Mouse (Mus musculus) embryonic facial prominence, embryonic 14.5 days (tissue): ENCODE data around the gene Coro6. TPM values are rescaled to one million over a fixed set of nuclear protein-coding genes. Genes with fewer than 3 reads are reported as not detected.
A peak's percentile ranks its signal among the peaks of the same experiment; 100 is the strongest.

Experiments used
- ATAC-seq: fragments of 200-750 bp; cut with Nextera tagmentation; 2 replicates; pipeline ENCODE4 v1.8.0; 2017; ENCODE audit warnings: low read depth, moderate number of reproducible peaks, moderate TSS enrichment
- DNase-seq: peaks from one replicate; pipeline ENCODE4 v3.0.0-alpha.2; 2015; ENCODE audit warnings: low spot score
- H3K27ac ChIP-seq: fragments of 300-500 bp; sonication (generic); replicated peaks from 2 replicates; pipeline ENCODE4 v1.5.1; 2014; ENCODE audit warnings: low read depth, mild to moderate bottlenecking, low read length, moderate library complexity
- H3K27me3 ChIP-seq: fragments of 300-500 bp; sonication (generic); replicated peaks from 2 replicates; pipeline ENCODE4 v1.6.1; 2014; ENCODE audit warnings: low read length; ENCODE audit not compliant: control insufficient read depth, insufficient read depth
- H3K36me3 ChIP-seq: fragments of 300-500 bp; sonication (generic); 2 replicates; pipeline ENCODE4 v1.6.1; 2014; ENCODE audit warnings: low read length, mixed read lengths; ENCODE audit not compliant: control insufficient read depth, insufficient read depth
- H3K4me1 ChIP-seq: fragments of 300-500 bp; sonication (generic); 2 replicates; pipeline ENCODE4 v1.6.1; 2014; ENCODE audit warnings: antibody characterized with exemption, low read length; ENCODE audit not compliant: control insufficient read depth, insufficient read depth
- H3K4me2 ChIP-seq: fragments of 300-500 bp; sonication (generic); 2 replicates; pipeline ENCODE4 v1.6.1; 2014; ENCODE audit warnings: low read depth, mild to moderate bottlenecking, low read length, moderate library complexity, mixed read lengths
- H3K4me3 ChIP-seq: fragments of 300-500 bp; sonication (generic); 2 replicates; pipeline ENCODE4 v1.5.1; 2014; ENCODE audit warnings: low read depth, mild to moderate bottlenecking, low read length
- H3K9ac ChIP-seq: fragments of 300-500 bp; sonication (generic); 2 replicates; pipeline ENCODE4 v1.6.1; 2014; ENCODE audit warnings: low read depth, mild to moderate bottlenecking, low read length, moderate library complexity, mixed read lengths
- H3K9me3 ChIP-seq: fragments of 300-500 bp; sonication (generic); 2 replicates; pipeline ENCODE4 v1.6.1; 2016; ENCODE audit warnings: low read length; ENCODE audit not compliant: control insufficient read depth
- WGBS: fragments of 180-500 bp; shearing (Covaris S2); extraction: QIAGEN DNeasy Blood & Tissue Kit; methylation state at CpG from one replicate; pipeline ENCODE4 v1.1.7; 2014; 5-methylcytosine and 5-hydroxymethylcytosine counted together
- polyA plus RNA-seq: library from polyadenylated mRNA; unstranded; fragments of >200 nt; fragmentation: Nextera tagmentation; extraction: Ambion mirVana; gene quantifications from 2 replicates; pipeline ENCODE4 v1.2.1, GENCODE M21; 2014

Coro6 gene
- polyA plus RNA-seq, 1 experiment from 2014 or later: 7.2 TPM

DNA sequence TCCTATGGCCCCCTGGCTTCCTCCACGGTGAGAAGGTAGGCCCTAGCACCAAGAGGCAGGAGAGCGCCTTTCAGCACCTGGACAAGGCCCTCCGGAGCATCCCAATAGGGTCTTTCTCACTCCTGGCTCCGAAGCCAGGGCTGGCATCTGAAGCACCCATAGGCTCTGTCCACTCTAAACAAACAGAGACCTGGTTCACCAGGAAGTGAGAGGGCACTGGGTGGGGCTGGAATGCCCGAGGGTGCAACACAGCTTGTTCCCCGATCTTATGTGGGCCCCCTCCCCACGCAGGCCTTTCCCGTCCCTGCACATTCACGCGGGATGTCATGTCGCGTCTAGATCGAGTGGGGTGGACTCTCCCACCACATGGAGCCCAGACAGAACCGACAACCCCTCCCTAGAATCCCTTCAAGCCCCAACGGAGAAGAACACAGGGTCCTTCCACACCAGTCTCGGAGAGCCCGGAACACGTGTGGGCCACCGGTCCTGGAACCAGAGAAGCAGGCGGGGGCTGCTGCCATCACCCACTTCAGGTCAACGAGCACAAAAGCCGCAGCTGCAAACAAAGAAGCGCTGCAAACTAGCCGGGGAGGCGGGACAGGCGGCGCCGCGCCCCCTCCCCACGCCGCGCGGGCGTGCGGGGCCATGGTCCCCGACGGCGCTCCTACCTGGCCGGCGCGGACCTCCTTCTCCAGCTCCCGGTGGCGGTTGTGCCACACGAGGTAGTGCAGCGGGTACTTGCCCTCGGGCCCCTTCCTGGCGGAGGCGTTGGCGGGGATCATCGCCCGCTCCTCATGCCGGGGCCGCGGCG, 26.8 kb downstream of the Coro6 start:
- no peak for DNase-seq
- H3K9ac ChIP-seq: peak overlapping the region; percentile 84
- H3K27ac ChIP-seq: peak overlapping the region; percentile 70; the same call in 1 of the 2 replicates

GRCm38 (mm10) chr11:77489591-77490235, 27.5 kb downstream of the Coro6 start, which contains the start of gene Ankrd13b:
Gene Ankrd13b, minus strand, starts transcription at chr11:77489678.
- H3K36me3 ChIP-seq: no peaks in the 10 kb centered on the region
- H3K27me3 ChIP-seq: no peaks in the 10 kb centered on the region
- peaks cover 58% of the 10 kb centered on the region for H3K4me1 ChIP-seq
- WGBS: under 1% methylated on average over 10 of the region's 87 CpGs
- peak within 1 kb of the TSS; percentile 70; the same call in 1 of the 2 replicates for H3K27ac ChIP-seq
- peak within 1 kb of the TSS; percentile 91 for H3K4me3 ChIP-seq
- peak; percentile 53 for ATAC-seq
- peak; percentile 91 for DNase-seq
- peak within 1 kb of the TSS; percentile 84 for H3K9ac ChIP-seq
- no peaks in the 10 kb centered on the region for H3K9me3 ChIP-seq
- H3K4me2 ChIP-seq: peak within 1 kb of the TSS; percentile 95

More for the DNA sequence above, 26.8 kb downstream of the Coro6 start:
- Histone ChIP-seq H3K27me3 (no peaks in the 10 kb centered on the region), H3K4me1 (peaks cover 50% of the 10 kb centered on the region), H3K9me3 (no peaks in the 10 kb centered on the region), H3K4me3 (peak overlapping the region; percentile 91), H3K4me2 (peak overlapping the region; percentile 95), H3K36me3 (no peaks in the 10 kb centered on the region)
- WGBS: 3% methylated on average over 25 of the region's 55 CpGs
- no peak for ATAC-seq

- Histone ChIP-seq H3K4me1 (peaks cover 56% of the 10 kb centered on the region), H3K9ac (0 out of 2 replicates have a peak overlapping the region, but pooled peaks have one; percentile 84)
These were observed 28.2 kb downstream of the Coro6 start for GRCm38 (mm10) chr11:77490451-77490850.

GRCm38 (mm10) chr11:77491123-77491501, 28.9 kb downstream of the Coro6 start:
- 0% methylated on average over 13 of the region's 13 CpGs for WGBS
- H3K27me3 ChIP-seq: no peaks in the 10 kb centered on the region
- no peaks in the 10 kb centered on the region for H3K9me3 ChIP-seq
- peak overlapping the region; percentile 86 for H3K4me3 ChIP-seq
- ATAC-seq (peak; percentile 80), DNase-seq (peak; percentile 96)
- H3K4me2 ChIP-seq: peak overlapping the region; percentile 95
- peaks cover 55% of the 10 kb centered on the region for H3K4me1 ChIP-seq
- H3K27ac ChIP-seq: peak overlapping the region; percentile 92
- peak overlapping the region; percentile 70 for H3K9ac ChIP-seq
- no peaks in the 10 kb centered on the region for H3K36me3 ChIP-seq

More at GRCm38 (mm10) chr11:77490451-77490850, 28.2 kb downstream of the Coro6 start:
- WGBS: 60% methylated on average over 6 of the region's 6 CpGs
- Histone ChIP-seq H3K4me2 (peak overlapping the region; percentile 95), H3K9me3 (no peaks in the 10 kb centered on the region), H3K27me3 (no peaks in the 10 kb centered on the region), H3K4me3 (peak overlapping the region; percentile 91; the same call in 1 of the 2 replicates), H3K36me3 (no peaks in the 10 kb centered on the region), H3K27ac (peak overlapping the region; percentile 92)
- ATAC-seq (no peak), DNase-seq (no peak)

DNA sequence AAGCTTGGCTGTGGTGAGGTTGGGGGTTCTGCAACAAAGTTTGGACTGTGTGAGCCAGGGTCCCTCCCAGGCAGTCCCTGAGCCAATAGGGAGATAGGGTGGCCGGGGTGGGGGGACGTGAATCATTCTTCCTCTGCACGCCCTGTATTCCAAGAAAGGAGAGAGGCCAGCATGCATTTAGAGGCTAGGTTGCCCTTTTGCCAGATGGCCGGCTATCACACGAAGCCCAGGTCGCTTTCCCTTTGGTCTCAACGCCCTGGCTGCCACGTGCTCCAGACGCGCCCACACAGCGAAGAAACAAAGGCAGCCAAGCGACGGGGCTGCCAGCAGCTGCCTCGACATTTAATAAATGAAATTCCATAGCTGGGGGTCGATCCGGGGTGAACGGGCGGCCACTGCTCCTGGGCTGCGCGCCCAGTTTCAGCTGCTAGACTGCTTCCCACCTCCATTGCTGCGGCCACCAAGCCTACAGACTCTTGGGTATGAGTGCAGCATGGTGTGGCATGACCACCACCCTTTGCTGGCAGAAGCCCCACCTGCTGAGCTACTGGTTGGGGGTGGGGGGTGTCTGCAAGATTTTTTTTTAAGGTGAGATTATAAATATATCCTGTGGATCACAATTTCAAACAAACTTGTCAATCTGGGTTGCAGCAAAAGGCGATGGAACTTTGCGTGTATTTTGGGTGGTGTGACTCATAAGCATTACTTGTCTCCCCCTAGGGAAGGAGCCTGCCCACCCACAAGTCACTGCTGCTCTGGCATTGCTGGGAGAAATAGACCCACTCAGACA, 29.5 kb downstream of the Coro6 start:
- peak overlapping the region; percentile 95 for H3K4me2 ChIP-seq
- no peaks in the 10 kb centered on the region for H3K9me3 ChIP-seq
- WGBS: 0% methylated on average over 18 of the region's 23 CpGs
- no peaks in the 10 kb centered on the region for H3K36me3 ChIP-seq
- peaks cover 54% of the 10 kb centered on the region for H3K4me1 ChIP-seq
- peak overlapping the region; percentile 70 for H3K9ac ChIP-seq
- DNase-seq (peak; percentile 93), ATAC-seq (peak; percentile 81)
- no peaks in the 10 kb centered on the region for H3K27me3 ChIP-seq
- peak overlapping the region; percentile 86 for H3K4me3 ChIP-seq
- H3K27ac ChIP-seq: peak overlapping the region; percentile 92

GRCm38 (mm10) chr11:77492311-77492871, 30.2 kb downstream of the Coro6 start:
- peak; percentile 47 for DNase-seq
- Histone ChIP-seq H3K27ac (peak overlapping the region; percentile 92), H3K36me3 (no peaks in the 10 kb centered on the region), H3K4me3 (peak overlapping the region; percentile 86), H3K27me3 (no peaks in the 10 kb centered on the region), H3K4me2 (peak overlapping the region; percentile 95), H3K4me1 (peaks cover 50% of the 10 kb centered on the region), H3K9me3 (no peaks in the 10 kb centered on the region), H3K9ac (peak overlapping the region; percentile 70)
- WGBS: under 1% methylated on average over 16 of the region's 18 CpGs
- no peak for ATAC-seq

GRCm38 (mm10) chr11:77492911-77493332, 30.7 kb downstream of the Coro6 start:
- H3K4me1 ChIP-seq: peaks cover 45% of the 10 kb centered on the region
- H3K36me3 ChIP-seq: no peaks in the 10 kb centered on the region
- DNase-seq: peak; percentile 97
- H3K27me3 ChIP-seq: no peaks in the 10 kb centered on the region
- ATAC-seq: peak; percentile 79
- peak overlapping the region; percentile 86 for H3K4me3 ChIP-seq
- no peaks in the 10 kb centered on the region for H3K9me3 ChIP-seq
- peak overlapping the region; percentile 92 for H3K27ac ChIP-seq
- 0% methylated on average over 11 of the region's 32 CpGs for WGBS
- peak overlapping the region; percentile 95 for H3K4me2 ChIP-seq
- H3K9ac ChIP-seq: peak overlapping the region; percentile 70
